Mouse (Mus musculus) bone marrow, adult 2 months (tissue): ENCODE results near the gene Aox1.

ENCODE experiments used
- CTCF ChIP-seq: fragments of 200-500 bp; IDR thresholded peaks from 2 replicates; pipeline ENCODE4 v1.5.1; 2011; ENCODE audit warnings: low read length, control low read depth; ENCODE audit not compliant: control insufficient read depth, insufficient read depth
- POLR2A ChIP-seq: fragments of 200-500 bp; IDR thresholded peaks from 2 replicates; pipeline ENCODE4 v1.6.1; 2011; ENCODE audit warnings: low read depth, mild to moderate bottlenecking, control low read depth, low read length, borderline replicate concordance; ENCODE audit not compliant: control insufficient read depth

GRCm38 (mm10) chr1:58138986-58139385 lies 109.3 kb downstream of the Aox1 start:
- no peak for TF ChIP-seq POLR2A
- TF ChIP-seq CTCF: peak; percentile 11; the same call in 1 of the 2 replicates
